Comparison of ENCODE assay signal across 26 mouse cellular contexts in genomic region chr17:78379079-78379729, GRCm38 (mm10). TPM values are rescaled to one million over a fixed set of nuclear protein-coding genes. Genes with fewer than 3 reads are reported as not detected.
DNase-seq lines count a peak whose midpoint lies in the region; ATAC-seq lines count a peak whose summit lies in the region.
"Had no signal": no experiment of that assay in that cellular context is flagged by ENCODE, and none has a peak within 500 bp of the region (broad histone marks: within the 10 kb centered on the region; RNA-seq: fewer than 3 reads in every experiment).

No protein-coding gene starts in this region.

- peak; percentile 86 for DNase-seq in heart, adult 11 months
- DNase-seq in heart, postnatal 4 days, result no peak
- no peak for DNase-seq in kidney, postnatal 25 days
- DNase-seq in adipocyte (ENCODE audit: low spot score), result peak; percentile 25
- no peak for DNase-seq in urinary bladder, postnatal 14 days (ENCODE audit: low spot score)
- DNase-seq: adrenal gland, postnatal 10 days; cerebellum, adult 8-10 months; cerebellum, postnatal 25 days; gastrocnemius, postnatal 36 days; heart, adult 2 months; heart, postnatal 14 days; kidney, postnatal 36 days; lung, embryonic 14.5 days; lung, postnatal 14 days; right cerebral cortex, postnatal 25 days; thymus, postnatal 14 days had no signal

- peaks cover 23% of the 10 kb centered on the region for H3K36me3 ChIP-seq in kidney, embryonic 16.5 days (ENCODE audit: insufficient read depth, low read length)
- H3K36me3 ChIP-seq in liver, embryonic 16.5 days (ENCODE audit: control insufficient read depth, insufficient read depth), result peaks cover 4% of the 10 kb centered on the region; the same call in 1 of the 2 replicates

- no peaks in the 10 kb centered on the region for H3K27me3 ChIP-seq in kidney, embryonic 16.5 days (ENCODE audit: insufficient read depth, low read length)
- no peaks in the 10 kb centered on the region for H3K27me3 ChIP-seq in liver, embryonic 16.5 days (ENCODE audit: control insufficient read depth, insufficient read depth, low read depth, low read length)
- H3K27me3 ChIP-seq: forebrain, embryonic 13.5 days; hindbrain, embryonic 12.5 days; limb, embryonic 15.5 days; stomach, embryonic 15.5 days had no signal

- H3K4me1 ChIP-seq in kidney, embryonic 16.5 days (ENCODE audit: insufficient read depth, low read length), result peaks cover 9% of the 10 kb centered on the region
- H3K4me1 ChIP-seq in liver, embryonic 16.5 days (ENCODE audit: control insufficient read depth, low read depth, low read length), result peaks cover 2% of the 10 kb centered on the region; the same call in 1 of the 2 replicates
- H3K4me1 ChIP-seq: forebrain, embryonic 13.5 days; hindbrain, embryonic 12.5 days; limb, embryonic 15.5 days; stomach, embryonic 15.5 days had no signal

- H3K4me3 ChIP-seq in kidney, embryonic 16.5 days (ENCODE audit: low read length), result no peak overlapping the region
- H3K4me3 ChIP-seq in liver, embryonic 16.5 days (ENCODE audit: low read depth, low read length), result no peak overlapping the region
- H3K4me3 ChIP-seq: forebrain, embryonic 13.5 days; heart, adult 2 months; hindbrain, embryonic 12.5 days; limb, embryonic 15.5 days; stomach, embryonic 15.5 days had no signal

- no peaks in the 10 kb centered on the region for H3K9me3 ChIP-seq in kidney, embryonic 16.5 days (ENCODE audit: low read length)
- H3K9me3 ChIP-seq in liver, embryonic 16.5 days (replicated peaks; ENCODE audit: control insufficient read depth, low read length), result no peaks in the 10 kb centered on the region
- H3K9me3 ChIP-seq: forebrain, embryonic 13.5 days; G1E; hindbrain, embryonic 12.5 days; limb, embryonic 15.5 days; stomach, embryonic 15.5 days had no signal

- ATAC-seq in kidney, embryonic 16.5 days (ENCODE audit: low FRiP score, low TSS enrichment), result peak; percentile 62; the same call in 1 of the 2 replicates
- ATAC-seq in liver, embryonic 16.5 days (ENCODE audit: low read depth), result no peak
- ATAC-seq: forebrain, embryonic 13.5 days; hindbrain, postnatal 0 days; intestine, postnatal 0 days; midbrain, embryonic 16.5 days had no signal

- H3K4me2 ChIP-seq in kidney, embryonic 16.5 days (replicated peaks; ENCODE audit: low read depth, low read length), result no peak overlapping the region
- no peak overlapping the region for H3K4me2 ChIP-seq in liver, embryonic 16.5 days (ENCODE audit: low read depth, low read length)
- H3K4me2 ChIP-seq: forebrain, embryonic 13.5 days; hindbrain, embryonic 12.5 days; limb, embryonic 15.5 days; lung, embryonic 14.5 days; stomach, embryonic 15.5 days had no signal

- WGBS in kidney, embryonic 16.5 days, result 36% methylated on average over 8 of the region's 8 CpGs
- 73% methylated on average over 8 of the region's 8 CpGs for WGBS in liver, embryonic 16.5 days (ENCODE audit: insufficient replicate concordance)

- H3K27ac ChIP-seq in kidney, embryonic 16.5 days (ENCODE audit: low read length), result no peak overlapping the region
- peak overlapping the region; percentile 6; the same call in 1 of the 2 replicates for H3K27ac ChIP-seq in liver, embryonic 16.5 days (ENCODE audit: low read length)
- H3K27ac ChIP-seq: forebrain, embryonic 13.5 days; heart, adult 2 months; hindbrain, embryonic 12.5 days; hindbrain, postnatal 0 days; limb, embryonic 15.5 days; stomach, embryonic 15.5 days had no signal

- H3K9ac ChIP-seq in kidney, embryonic 16.5 days (replicated peaks; ENCODE audit: low read length), result no peak overlapping the region
- no peak overlapping the region for H3K9ac ChIP-seq in liver, embryonic 16.5 days (ENCODE audit: low read depth, low read length)
- H3K9ac ChIP-seq: forebrain, embryonic 13.5 days; hindbrain, embryonic 12.5 days; limb, embryonic 15.5 days; lung, embryonic 14.5 days; stomach, embryonic 15.5 days had no signal

RNA-seq across cellular contexts. Expression of gene Fez2, which starts 38.7 kb away (rescaled TPM):
- total RNA-seq in heart, postnatal 4 days (2021), result 10 to 100 TPM; 81.9 to 84.0 TPM
- 42.8 TPM in 2 replicates for polyA plus RNA-seq in kidney, embryonic 16.5 days (2015; fragmentation: Nextera tagmentation; extraction: Ambion mirVana)
- polyA plus RNA-seq in liver, embryonic 16.5 days (2015; fragmentation: Nextera tagmentation; extraction: Ambion mirVana), result 17.8 and 18.5 TPM in 2 replicates

Comparison
In these comparisons a context has a peak if more than half of its experiments do, and no peak if none do; other contexts are left out.
1. DNase-seq: peak in heart, adult 11 months (single experiment) and adipocyte (single experiment); none in heart, postnatal 4 days (single experiment), kidney, postnatal 25 days (0 of 2) and urinary bladder, postnatal 14 days (single experiment).